Mouse (Mus musculus) cerebellum, adult (tissue): Measurements from ENCODE around the gene Plxnb1.
A peak's percentile ranks its signal among the peaks of the same experiment; 100 is the strongest.

Source experiments
- ATAC-seq: cut with Nextera tagmentation; 2 replicates; pipeline ENCODE4 v1.9.2; 2017; ENCODE audit warnings: mild to moderate bottlenecking, moderate library complexity, mixed read lengths; ENCODE audit not compliant: insufficient number of reproducible peaks, low FRiP score, low TSS enrichment

Gene Plxnb1

GRCm38 (mm10) chr9:109060184-109060897 lies 34.8 kb upstream of the Plxnb1 start:
- ATAC-seq: no peak

- no peak for ATAC-seq
Measured at GRCm38 (mm10) chr9:109060898-109061295, 34.3 kb upstream of the Plxnb1 start.

GRCm38 (mm10) chr9:109068095-109068735 lies 27.0 kb upstream of the Plxnb1 start:
- no peak for ATAC-seq

GRCm38 (mm10) chr9:109073661-109074573 lies 21.3 kb upstream of the Plxnb1 start, which contains the start of gene Atrip:
Gene Atrip, minus strand, starts transcription at chr9:109074124.
- ATAC-seq: peak; percentile 98

GRCm38 (mm10) chr9:109080516-109080915 lies 14.7 kb upstream of the Plxnb1 start:
- ATAC-seq: no peak

GRCm38 (mm10) chr9:109081749-109082123 lies 13.5 kb upstream of the Plxnb1 start:
- ATAC-seq: no peak

- ATAC-seq: peak; percentile 98
Measured at GRCm38 (mm10) chr9:109082124-109082800, 12.9 kb upstream of the Plxnb1 start, which contains the start of the genes Ccdc51 and Tma7. Gene Ccdc51, plus strand, starts transcription at chr9:109082493. Gene Tma7, minus strand, starts transcription at chr9:109082587.

- ATAC-seq: no peak
Measured at GRCm38 (mm10) chr9:109084922-109085321, 10.3 kb upstream of the Plxnb1 start.

GRCm38 (mm10) chr9:109087987-109088386 lies 7.2 kb upstream of the Plxnb1 start:
- ATAC-seq: no peak

GRCm38 (mm10) chr9:109090446-109090845 lies 4.7 kb upstream of the Plxnb1 start:
- ATAC-seq: no peak

- no peak for ATAC-seq
Measured at GRCm38 (mm10) chr9:109091802-109092201, 3.4 kb upstream of the Plxnb1 start.

GRCm38 (mm10) chr9:109092799-109093198 lies 2.4 kb upstream of the Plxnb1 start:
- ATAC-seq: no peak

GRCm38 (mm10) chr9:109093786-109094552 lies 1.2 kb upstream of the Plxnb1 start:
- no peak for ATAC-seq

- no peak for ATAC-seq
Measured at GRCm38 (mm10) chr9:109094553-109095136, 544 bp upstream of the Plxnb1 start.

- ATAC-seq: no peak
Measured at GRCm38 (mm10) chr9:109096251-109096661, 1.1 kb downstream of the Plxnb1 start.

- ATAC-seq: no peak
Measured at GRCm38 (mm10) chr9:109096856-109097255, 1.7 kb downstream of the Plxnb1 start.

- ATAC-seq: no peak
Measured at GRCm38 (mm10) chr9:109097291-109097690, 2.1 kb downstream of the Plxnb1 start.

GRCm38 (mm10) chr9:109097831-109098230 lies 2.6 kb downstream of the Plxnb1 start:
- ATAC-seq: peak; percentile 37; the same call in 1 of the 2 replicates

- ATAC-seq: no peak
Measured at GRCm38 (mm10) chr9:109098366-109098765, 3.2 kb downstream of the Plxnb1 start.
